Mouse (Mus musculus): ENCODE data around the gene Sv2b. TPM values are rescaled to one million over a fixed set of nuclear protein-coding genes. Genes with fewer than 3 reads are reported as not detected.
A peak's percentile ranks its signal among the peaks of the same experiment; 100 is the strongest.
"Not testable (repeated sequence)": the region's sequence is repeated elsewhere in the genome, so short reads cannot be mapped to it uniquely, and the experiment has no call there.

Gene Sv2b
- polyA plus RNA-seq, 1 experiment: 7.0 TPM

- DNase-seq (ENCODE audit: low read depth): peak; percentile 22
- TF ChIP-seq CTCF (IDR thresholded peaks at IDR 0.05; ENCODE audit: borderline replicate concordance, extremely low read depth, insufficient read depth, insufficient read length) (no peak), POLR2A (IDR thresholded peaks at IDR 0.05; ENCODE audit: borderline replicate concordance, extremely low read depth, insufficient read depth, insufficient read length, poor library complexity, severe bottlenecking) (no peak)
Observed at GRCm38 (mm10) chr7:75207965-75208644, 101.0 kb downstream of the Sv2b start.

DNA sequence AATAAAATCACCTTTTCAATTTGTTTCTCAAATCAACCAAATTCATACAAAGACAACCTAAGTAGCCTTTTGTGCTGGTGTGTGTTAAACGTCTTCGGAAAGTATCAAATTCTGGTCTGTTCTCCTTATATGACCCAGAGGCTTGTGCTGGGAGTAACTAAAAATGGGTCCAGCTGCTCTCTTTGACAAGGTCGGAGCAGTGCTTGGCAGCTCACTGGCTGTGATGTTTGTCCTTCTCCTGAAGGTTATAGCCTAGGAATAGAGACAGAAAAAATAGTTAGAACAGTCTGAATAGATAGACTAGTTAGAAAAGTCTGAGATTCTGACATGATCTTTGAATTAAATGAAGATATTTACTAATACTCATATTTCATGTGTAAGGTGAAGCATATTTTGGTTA is 102.4 kb downstream of the Sv2b start:
- no peak for DNase-seq (ENCODE audit: low read depth)
- TF ChIP-seq CTCF (IDR thresholded peaks at IDR 0.05; ENCODE audit: borderline replicate concordance, extremely low read depth, insufficient read depth, insufficient read length) (no peak), POLR2A (IDR thresholded peaks at IDR 0.05; ENCODE audit: borderline replicate concordance, extremely low read depth, insufficient read depth, insufficient read length, poor library complexity, severe bottlenecking) (no peak)

GRCm38 (mm10) chr7:75205386-75205785 is 103.7 kb downstream of the Sv2b start:
- peak; percentile 13 for DNase-seq (ENCODE audit: low read depth)
- TF ChIP-seq CTCF (IDR thresholded peaks at IDR 0.05; ENCODE audit: borderline replicate concordance, extremely low read depth, insufficient read depth, insufficient read length) (no peak), POLR2A (IDR thresholded peaks at IDR 0.05; ENCODE audit: borderline replicate concordance, extremely low read depth, insufficient read depth, insufficient read length, poor library complexity, severe bottlenecking) (no peak)

DNA sequence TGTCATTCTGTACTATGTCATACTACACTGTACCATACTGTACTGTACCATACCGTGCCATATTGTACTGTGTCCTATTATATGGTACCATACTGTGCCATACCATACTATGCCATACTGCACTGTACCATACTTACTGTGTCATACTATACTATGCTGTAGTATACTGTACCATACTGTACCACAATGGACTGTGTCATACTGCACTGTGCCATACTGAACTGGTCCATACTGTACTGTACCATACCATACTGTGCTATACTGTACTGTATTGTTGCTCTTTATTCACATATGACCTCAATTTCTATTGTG is 114.2 kb downstream of the Sv2b start:
- not testable (repeated sequence) for DNase-seq (ENCODE audit: low read depth)

- TF ChIP-seq CTCF (IDR thresholded peaks at IDR 0.05; ENCODE audit: borderline replicate concordance, extremely low read depth, insufficient read depth, insufficient read length): no peak
- DNase-seq (ENCODE audit: low read depth): no peak
Observed at GRCm38 (mm10) chr7:75194158-75194918, 114.7 kb downstream of the Sv2b start.

DNA sequence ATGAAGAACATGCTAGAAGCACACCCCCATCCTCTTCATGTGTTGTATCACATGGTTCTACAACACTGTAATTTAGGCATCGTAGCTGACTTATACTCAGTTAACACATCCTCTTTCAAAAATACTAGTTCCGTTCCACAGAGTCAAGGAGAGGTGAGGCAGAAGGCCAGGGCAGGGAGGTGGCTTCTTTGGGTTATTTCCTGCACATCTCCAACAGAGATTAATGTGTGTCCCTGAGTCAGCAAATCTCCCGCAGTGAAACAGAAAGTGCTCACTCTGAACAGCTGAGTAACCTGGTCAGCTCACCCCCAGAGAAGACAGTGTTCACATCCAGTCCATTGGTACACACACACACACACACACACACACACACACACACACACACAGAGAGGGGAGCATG is 118.9 kb downstream of the Sv2b start:
- DNase-seq (ENCODE audit: low read depth): no peak
- TF ChIP-seq POLR2A (IDR thresholded peaks at IDR 0.05; ENCODE audit: borderline replicate concordance, extremely low read depth, insufficient read depth, insufficient read length, poor library complexity, severe bottlenecking) (no peak), CTCF (IDR thresholded peaks at IDR 0.05; ENCODE audit: borderline replicate concordance, extremely low read depth, insufficient read depth, insufficient read length) (no peak)

DNA sequence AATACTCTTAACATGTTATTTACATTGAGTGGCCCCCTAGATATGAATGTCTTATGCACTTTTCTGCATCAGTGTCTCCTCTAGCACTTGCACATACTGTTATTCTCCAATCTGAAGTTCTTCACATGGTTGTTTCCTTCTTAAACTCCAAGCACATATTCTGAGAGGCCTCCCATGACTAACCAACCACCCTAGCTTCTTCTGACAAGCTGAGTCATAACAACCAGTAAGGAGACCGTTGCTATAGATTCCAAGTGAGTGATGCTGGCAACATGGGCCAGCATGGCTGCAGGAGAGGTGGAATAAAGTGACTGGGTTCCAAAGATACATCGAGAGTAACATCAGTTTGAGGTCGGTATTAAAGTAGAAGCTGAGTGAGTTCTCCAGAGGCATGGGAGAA is 134.0 kb downstream of the Sv2b start:
- DNase-seq (ENCODE audit: low read depth): no peak
- no peak for TF ChIP-seq POLR2A (IDR thresholded peaks at IDR 0.05; ENCODE audit: borderline replicate concordance, extremely low read depth, insufficient read depth, insufficient read length, poor library complexity, severe bottlenecking)
- no peak for TF ChIP-seq CTCF (IDR thresholded peaks at IDR 0.05; ENCODE audit: borderline replicate concordance, extremely low read depth, insufficient read depth, insufficient read length)

- DNase-seq (ENCODE audit: low read depth): no peak
- TF ChIP-seq POLR2A (IDR thresholded peaks at IDR 0.05; ENCODE audit: borderline replicate concordance, extremely low read depth, insufficient read depth, insufficient read length, poor library complexity, severe bottlenecking): no peak
- TF ChIP-seq CTCF (IDR thresholded peaks at IDR 0.05; ENCODE audit: borderline replicate concordance, extremely low read depth, insufficient read depth, insufficient read length): no peak
Observed at GRCm38 (mm10) chr7:75167481-75167880, 141.6 kb downstream of the Sv2b start.

GRCm38 (mm10) chr7:75147174-75147573 is 161.9 kb downstream of the Sv2b start:
- DNase-seq (ENCODE audit: low read depth): no peak
- TF ChIP-seq CTCF (IDR thresholded peaks at IDR 0.05; ENCODE audit: borderline replicate concordance, extremely low read depth, insufficient read depth, insufficient read length): no peak
- TF ChIP-seq POLR2A (IDR thresholded peaks at IDR 0.05; ENCODE audit: borderline replicate concordance, extremely low read depth, insufficient read depth, insufficient read length, poor library complexity, severe bottlenecking): no peak

- TF ChIP-seq CTCF (IDR thresholded peaks at IDR 0.05; ENCODE audit: borderline replicate concordance, extremely low read depth, insufficient read depth, insufficient read length) (no peak), POLR2A (IDR thresholded peaks at IDR 0.05; ENCODE audit: borderline replicate concordance, extremely low read depth, insufficient read depth, insufficient read length, poor library complexity, severe bottlenecking) (no peak)
- no peak for DNase-seq (ENCODE audit: low read depth)
Observed at GRCm38 (mm10) chr7:75142800-75143199, 166.3 kb downstream of the Sv2b start.

- peak; percentile 64 for DNase-seq (ENCODE audit: low read depth)
- TF ChIP-seq POLR2A (IDR thresholded peaks at IDR 0.05; ENCODE audit: borderline replicate concordance, extremely low read depth, insufficient read depth, insufficient read length, poor library complexity, severe bottlenecking) (no peak), CTCF (IDR thresholded peaks at IDR 0.05; ENCODE audit: borderline replicate concordance, extremely low read depth, insufficient read depth, insufficient read length) (no peak)
Observed at GRCm38 (mm10) chr7:75141919-75142700, 167.0 kb downstream of the Sv2b start.

GRCm38 (mm10) chr7:75139306-75139705 is 169.8 kb downstream of the Sv2b start:
- peak; percentile 34 for DNase-seq (ENCODE audit: low read depth)
- TF ChIP-seq POLR2A (IDR thresholded peaks at IDR 0.05; ENCODE audit: borderline replicate concordance, extremely low read depth, insufficient read depth, insufficient read length, poor library complexity, severe bottlenecking): no peak
- no peak for TF ChIP-seq CTCF (IDR thresholded peaks at IDR 0.05; ENCODE audit: borderline replicate concordance, extremely low read depth, insufficient read depth, insufficient read length)
